Mouse (Mus musculus) bone marrow, adult 2 months (tissue): ENCODE data around the gene Hells.

Experiments used
- CTCF ChIP-seq: fragments of 200-500 bp; IDR thresholded peaks from 2 replicates; pipeline ENCODE4 v1.5.1; 2011; ENCODE audit warnings: low read length, control low read depth; ENCODE audit not compliant: control insufficient read depth, insufficient read depth
- POLR2A ChIP-seq: fragments of 200-500 bp; IDR thresholded peaks from 2 replicates; pipeline ENCODE4 v1.6.1; 2011; ENCODE audit warnings: low read depth, mild to moderate bottlenecking, control low read depth, low read length, borderline replicate concordance; ENCODE audit not compliant: control insufficient read depth

GRCm38 (mm10) chr19:38931566-38931890 lies 813 bp downstream of the Hells start:
- TF ChIP-seq POLR2A (no peak), CTCF (no peak)
